Mouse (Mus musculus): ENCODE measurements around the gene Rhox4e.
"Not testable (repeated sequence)": the region's sequence is repeated elsewhere in the genome, so short reads cannot be mapped to it uniquely, and the experiment has no call there.

Rhox4e gene

GRCm38 (mm10) chrX:37557112-37557511, at the start of gene Rhox4e:
Gene Rhox4e, plus strand, starts transcription at chrX:37557412.
- not testable (repeated sequence) for DNase-seq

DNA sequence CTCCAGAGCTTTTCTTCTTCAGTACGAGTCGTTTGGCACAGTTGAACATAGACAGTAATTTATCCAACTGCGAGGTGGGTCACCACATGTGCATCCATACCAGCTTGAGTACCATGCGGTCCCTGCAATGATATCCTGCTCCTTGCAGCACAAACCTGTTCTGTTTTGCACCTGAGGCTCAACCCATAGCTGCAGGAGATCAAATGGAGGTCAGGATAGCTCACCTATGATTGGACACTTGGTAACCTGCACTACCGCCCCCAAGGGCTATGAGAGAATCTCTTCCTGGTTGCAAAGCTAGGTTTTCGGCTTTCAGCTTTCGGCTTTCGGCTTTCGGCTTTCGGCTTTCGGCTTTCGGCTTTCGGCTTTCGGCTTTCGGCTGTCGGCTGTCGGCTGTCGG, 43.2 kb upstream of the Rhox4e start, which contains the start of gene Rhox4d:
Rhox4d (plus strand) TSS at position 301 of the 400 bp plus-strand sequence.
- DNase-seq, result not testable (repeated sequence)

DNA sequence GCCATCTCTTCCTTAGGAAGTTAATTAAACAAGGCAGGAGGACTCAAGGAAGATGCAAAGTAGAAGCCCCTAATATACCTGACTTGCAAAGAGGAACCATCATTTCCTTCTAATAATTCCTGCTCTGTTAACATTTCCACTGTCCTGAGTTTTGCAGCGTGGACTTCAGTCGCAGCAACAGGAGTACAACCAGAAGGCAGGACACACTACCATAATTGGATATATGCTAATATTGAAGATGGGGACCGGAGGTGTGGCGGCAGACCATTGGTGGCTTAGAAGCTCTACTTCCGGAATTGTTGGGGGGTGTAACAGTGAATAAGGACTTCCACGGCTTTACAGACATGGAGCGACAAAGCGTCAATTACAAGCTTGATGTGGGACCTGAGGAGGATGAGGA, 27.1 kb upstream of the Rhox4e start, which contains the start of gene Rhox2e:
Rhox2e (plus strand) TSS at position 301 of the 400 bp plus-strand sequence.
- DNase-seq, result not testable (repeated sequence)

- not testable (repeated sequence) for DNase-seq
Observed at GRCm38 (mm10) chrX:37541719-37542118, 15.5 kb upstream of the Rhox4e start, which contains the start of gene Rhox3e. Gene Rhox3e, plus strand, starts transcription at chrX:37542019.

- not testable (repeated sequence) for DNase-seq
Observed at GRCm38 (mm10) chrX:37571105-37571504, 13.9 kb downstream of the Rhox4e start, which contains the start of gene Rhox2f. Gene Rhox2f, plus strand, starts transcription at chrX:37571405.

GRCm38 (mm10) chrX:37572638-37573037, 15.4 kb downstream of the Rhox4e start:
- not testable (repeated sequence) for DNase-seq

DNA sequence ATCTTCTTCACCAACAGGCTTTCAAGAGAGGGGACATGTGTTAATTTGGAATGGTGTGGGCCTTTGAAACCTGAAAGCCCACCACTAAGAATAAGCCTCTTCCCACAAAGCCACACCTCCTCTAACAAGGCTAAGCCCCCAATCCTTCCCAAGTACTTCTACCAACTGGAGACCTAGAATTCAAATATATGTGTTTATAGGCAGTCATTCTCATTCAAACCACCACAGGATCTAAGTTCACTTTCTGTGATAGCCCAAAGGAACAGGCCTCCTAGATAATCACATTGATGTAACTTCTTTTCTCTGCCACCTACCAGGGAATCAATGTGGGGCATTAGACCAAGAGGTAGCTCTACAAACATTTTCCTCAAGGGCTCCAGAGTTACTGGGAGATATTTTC, 23.5 kb downstream of the Rhox4e start, which contains the start of gene Rhox3f:
Rhox3f (plus strand) TSS at position 301 of the 400 bp plus-strand sequence.
- not testable (repeated sequence) for DNase-seq

GRCm38 (mm10) chrX:37607604-37608003, 50.4 kb downstream of the Rhox4e start, which contains the start of gene Rhox4f:
Gene Rhox4f, minus strand, starts transcription at chrX:37607704.
- not testable (repeated sequence) for DNase-seq

All from spleen, adult 18-20 months (tissue).